Mouse (Mus musculus): ENCODE data around the gene Taco1. TPM values are rescaled to one million over a fixed set of nuclear protein-coding genes. Genes with fewer than 3 reads are reported as not detected.

Gene Taco1
- 4.8 TPM in 2 replicates for polyA plus RNA-seq (2021; fragmentation: Nextera tagmentation)
- long read RNA-seq, experiment 1, partial matches to known transcripts = 1 of 6 reads
- long read RNA-seq, experiment 1, other reads (novel, unspliced or antisense) = 3 of 6 reads
- long read RNA-seq, experiment 2, transcript Taco1-201 (5 exons, 1,383 nt) = major isoform, 22 of 27 reads
- long read RNA-seq, experiment 2, partial matches to known transcripts = 2 of 27 reads
- long read RNA-seq, experiment 2, other reads (novel, unspliced or antisense) = 3 of 27 reads

GRCm38 (mm10) chr11:106065923-106066571 is at the start of gene Taco1:
Gene Taco1 (plus strand): TSS chr11:106066061.

GRCm38 (mm10) chr11:106036548-106037417 is 29.1 kb upstream of the Taco1 start, which contains the start of gene Dcaf7:
Gene Dcaf7 (plus strand): TSS chr11:106036872.

GRCm38 (mm10) chr11:106083708-106084701 is 18.1 kb downstream of the Taco1 start, which contains the start of gene Map3k3:
Gene Map3k3 (plus strand): TSS chr11:106084613.

Other genes starting within 250 kb of the Taco1 start
- 60.9 and 78.9 TPM in 2 replicates for gene Cyb561, start 112.7 kb upstream of the Taco1 start, polyA plus RNA-seq (2021; fragmentation: Nextera tagmentation)
- gene Ace, start 98.1 kb upstream of the Taco1 start, polyA plus RNA-seq (2021; fragmentation: Nextera tagmentation) = 1.9 and 12.1 TPM in 2 replicates
- not detected in 2 replicates for gene Ace3, start 71.4 kb upstream of the Taco1 start, polyA plus RNA-seq (2021; fragmentation: Nextera tagmentation)
- 0.63 and 0.65 TPM in 2 replicates for gene Kcnh6, start 57.9 kb upstream of the Taco1 start, polyA plus RNA-seq (2021; fragmentation: Nextera tagmentation)
- gene Dcaf7, start 29.2 kb upstream of the Taco1 start, polyA plus RNA-seq (2021; fragmentation: Nextera tagmentation) = 75.4 and 94.8 TPM in 2 replicates
- gene Map3k3, start 18.6 kb downstream of the Taco1 start, polyA plus RNA-seq (2021; fragmentation: Nextera tagmentation) = 1.2 and 1.4 TPM in 2 replicates
- 0.95 and 1.5 TPM in 2 replicates for gene Gm10840, start 94.8 kb downstream of the Taco1 start, polyA plus RNA-seq (2021; fragmentation: Nextera tagmentation)
- 184 and 226 TPM in 2 replicates for gene Limd2, start 94.8 kb downstream of the Taco1 start, polyA plus RNA-seq (2021; fragmentation: Nextera tagmentation)
- 10.6 and 12.9 TPM in 2 replicates for gene Strada, start 136.1 kb downstream of the Taco1 start, polyA plus RNA-seq (2021; fragmentation: Nextera tagmentation)
- gene Ccdc47, start 150.3 kb downstream of the Taco1 start, polyA plus RNA-seq (2021; fragmentation: Nextera tagmentation) = 50.5 and 54.2 TPM in 2 replicates
- gene Ddx42, start 150.9 kb downstream of the Taco1 start, polyA plus RNA-seq (2021; fragmentation: Nextera tagmentation) = 20.1 TPM in 2 replicates
- 8.2 and 9.8 TPM in 2 replicates for gene Ftsj3, start 190.0 kb downstream of the Taco1 start, polyA plus RNA-seq (2021; fragmentation: Nextera tagmentation)
- 471 and 488 TPM in 2 replicates for gene Psmc5, start 190.1 kb downstream of the Taco1 start, polyA plus RNA-seq (2021; fragmentation: Nextera tagmentation)
- 2.2 and 2.6 TPM in 2 replicates for gene Smarcd2, start 206.9 kb downstream of the Taco1 start, polyA plus RNA-seq (2021; fragmentation: Nextera tagmentation)
- gene Tcam1, start 210.6 kb downstream of the Taco1 start, polyA plus RNA-seq (2021; fragmentation: Nextera tagmentation) = 0.05 and 0.06 TPM in 2 replicates
- not detected in 2 replicates for gene Gh, start 235.8 kb downstream of the Taco1 start, polyA plus RNA-seq (2021; fragmentation: Nextera tagmentation)
- 0.80 and 1.1 TPM in 2 replicates for gene Cd79b, start 248.7 kb downstream of the Taco1 start, polyA plus RNA-seq (2021; fragmentation: Nextera tagmentation)

All from layer of hippocampus, adult 6 months (tissue).